8 mouse cellular contexts compared by ENCODE assay signal in genomic region chr10:111575926-111576325, GRCm38 (mm10).
A peak's percentile ranks its signal among the peaks of the same experiment; 100 is the strongest.
DNase-seq lines count a peak whose midpoint lies in the region.

No protein-coding gene starts in this region.

- DNase-seq in adrenal gland, adult (ENCODE audit: inconsistent age in 2 of 2, low spot score in 1 of 2), result peak; percentile 53 to 79
- DNase-seq in adrenal gland, adult 8-10 months, result no peak
- peak; percentile 78 for DNase-seq in NIH3T3 (ENCODE audit: low read depth)
- DNase-seq in heart, postnatal 4 days, result peak; percentile 45
- DNase-seq in lung, postnatal 4 days, result peak; percentile 53 to 63
- no peak for DNase-seq in cerebellum, postnatal 25 days
- no peak for DNase-seq in cerebellum, adult 11-12 months
- no peak for DNase-seq in gastrocnemius, adult 8-10 months (ENCODE audit: low spot score in 2 of 2)

Comparison
In these comparisons a context has a peak if more than half of its experiments do, and no peak if none do; other contexts are left out.
1. DNase-seq: peak in adrenal gland, adult (2 of 2), NIH3T3 (single experiment), heart, postnatal 4 days (single experiment) and lung, postnatal 4 days (2 of 2); none in adrenal gland, adult 8-10 months (single experiment), cerebellum, postnatal 25 days (0 of 2), cerebellum, adult 11-12 months (single experiment) and gastrocnemius, adult 8-10 months (0 of 2).